Mouse (Mus musculus) kidney, embryonic 14.5 days (tissue): ENCODE results near the gene Prtn3. TPM values are rescaled to one million over a fixed set of nuclear protein-coding genes. Genes with fewer than 3 reads are reported as not detected.

ENCODE experiments used
- ATAC-seq: fragments of 200-750 bp; cut with Nextera tagmentation; 2 replicates; pipeline ENCODE4 v1.8.0; 2017; ENCODE audit warnings: moderate number of reproducible peaks, mild to moderate bottlenecking, moderate TSS enrichment, moderate library complexity; ENCODE audit not compliant: low FRiP score, low TSS enrichment
- H3K27ac ChIP-seq: fragments of 300-500 bp; sonication (generic); 2 replicates; pipeline ENCODE4 v1.5.1; 2014; ENCODE audit warnings: low read depth, mild to moderate bottlenecking, low read length, moderate library complexity, mixed read lengths
- H3K27me3 ChIP-seq: fragments of 300-500 bp; sonication (generic); 2 replicates; pipeline ENCODE4 v1.6.1; 2014; ENCODE audit warnings: mild to moderate bottlenecking, low read length; ENCODE audit not compliant: control insufficient read depth, insufficient read depth
- H3K36me3 ChIP-seq: fragments of 300-500 bp; sonication (generic); 2 replicates; pipeline ENCODE4 v1.6.1; 2014; ENCODE audit warnings: low read length, mixed read lengths; ENCODE audit not compliant: control insufficient read depth, insufficient read depth
- H3K4me1 ChIP-seq: fragments of 300-500 bp; sonication (generic); 2 replicates; pipeline ENCODE4 v1.6.1; 2014; ENCODE audit warnings: low read length, mixed read lengths; ENCODE audit not compliant: control insufficient read depth, insufficient read depth
- H3K4me2 ChIP-seq: fragments of 300-500 bp; sonication (generic); replicated peaks from 2 replicates; pipeline ENCODE4 v1.6.1; 2014; ENCODE audit warnings: low read depth, mild to moderate bottlenecking, low read length
- H3K4me3 ChIP-seq: fragments of 300-500 bp; sonication (generic); 2 replicates; pipeline ENCODE4 v1.5.1; 2014; ENCODE audit warnings: mild to moderate bottlenecking, low read length
- H3K9ac ChIP-seq: fragments of 300-500 bp; sonication (generic); 2 replicates; pipeline ENCODE4 v1.6.1; 2014; ENCODE audit warnings: low read depth, mild to moderate bottlenecking, low read length, moderate library complexity
- H3K9me3 ChIP-seq: fragments of 300-500 bp; sonication (generic); 2 replicates; pipeline ENCODE4 v1.6.1; 2016; ENCODE audit warnings: low read length; ENCODE audit not compliant: control insufficient read depth
- WGBS: fragments of 180-500 bp; shearing (Covaris S2); extraction: QIAGEN DNeasy Blood & Tissue Kit; methylation state at CpG from one replicate; pipeline ENCODE4 v1.1.7; 2014; 5-methylcytosine and 5-hydroxymethylcytosine counted together
- polyA plus RNA-seq: library from polyadenylated mRNA; unstranded; fragments of >200 nt; fragmentation: Nextera tagmentation; extraction: Ambion mirVana; gene quantifications from 2 replicates; pipeline ENCODE4 v1.2.1, GENCODE M21; 2014

Gene Prtn3
- polyA plus RNA-seq, 1 experiment from 2014 or later = 9.6 TPM

- Histone ChIP-seq H3K27me3 (no peaks in the 10 kb centered on the region), H3K9me3 (no peaks in the 10 kb centered on the region), H3K27ac (peak overlapping the region; percentile 20), H3K4me1 (peaks cover 40% of the 10 kb centered on the region), H3K4me2 (peak overlapping the region; percentile 100), H3K4me3 (peak overlapping the region; percentile 100), H3K9ac (peak overlapping the region; percentile 100; the same call in 1 of the 2 replicates), H3K36me3 (peaks cover 75% of the 10 kb centered on the region)
- 48% methylated on average over 17 of the region's 17 CpGs for WGBS
- no peak for ATAC-seq
These were observed 15.7 kb upstream of the Prtn3 start for GRCm38 (mm10) chr10:79858416-79859074.

GRCm38 (mm10) chr10:79859116-79859515, 15.2 kb upstream of the Prtn3 start:
- H3K9me3 ChIP-seq = no peaks in the 10 kb centered on the region
- 81% methylated on average over 11 of the region's 11 CpGs for WGBS
- H3K4me1 ChIP-seq = peaks cover 40% of the 10 kb centered on the region
- no peak overlapping the region for H3K4me3 ChIP-seq
- no peak overlapping the region for H3K9ac ChIP-seq
- H3K27ac ChIP-seq = no peak overlapping the region
- H3K4me2 ChIP-seq = no peak overlapping the region
- H3K36me3 ChIP-seq = peaks cover 76% of the 10 kb centered on the region
- no peaks in the 10 kb centered on the region for H3K27me3 ChIP-seq
- ATAC-seq = no peak

GRCm38 (mm10) chr10:79860079-79860911, 14.0 kb upstream of the Prtn3 start:
- Histone ChIP-seq H3K4me3 (no peak overlapping the region), H3K27me3 (no peaks in the 10 kb centered on the region), H3K4me1 (peaks cover 40% of the 10 kb centered on the region), H3K36me3 (peaks cover 86% of the 10 kb centered on the region), H3K4me2 (no peak overlapping the region), H3K27ac (peak overlapping the region; percentile 17; the same call in 1 of the 2 replicates), H3K9ac (no peak overlapping the region; the same call in 1 of the 2 replicates), H3K9me3 (no peaks in the 10 kb centered on the region)
- ATAC-seq = no peak
- WGBS = 89% methylated on average over 26 of the region's 26 CpGs

GRCm38 (mm10) chr10:79861230-79862048, 12.8 kb upstream of the Prtn3 start:
- no peak overlapping the region for H3K9ac ChIP-seq
- no peak overlapping the region for H3K4me2 ChIP-seq
- H3K4me1 ChIP-seq = peaks cover 38% of the 10 kb centered on the region
- H3K36me3 ChIP-seq = peaks cover 93% of the 10 kb centered on the region
- no peak overlapping the region for H3K4me3 ChIP-seq
- no peak for ATAC-seq
- H3K27me3 ChIP-seq = no peaks in the 10 kb centered on the region
- WGBS = 66% methylated on average over 25 of the region's 25 CpGs
- H3K9me3 ChIP-seq = no peaks in the 10 kb centered on the region
- H3K27ac ChIP-seq = peak overlapping the region; percentile 24; the same call in 1 of the 2 replicates

GRCm38 (mm10) chr10:79862049-79862788, 12.1 kb upstream of the Prtn3 start:
- Histone ChIP-seq H3K4me1 (peaks cover 30% of the 10 kb centered on the region), H3K4me3 (no peak overlapping the region), H3K9me3 (no peaks in the 10 kb centered on the region), H3K36me3 (peaks cover 92% of the 10 kb centered on the region), H3K9ac (no peak overlapping the region), H3K4me2 (no peak overlapping the region), H3K27me3 (no peaks in the 10 kb centered on the region), H3K27ac (no peak overlapping the region)
- WGBS = 82% methylated on average over 23 of the region's 23 CpGs
- no peak for ATAC-seq

- H3K9me3 ChIP-seq = no peaks in the 10 kb centered on the region
- H3K4me3 ChIP-seq = no peak overlapping the region
- ATAC-seq = no peak
- H3K27ac ChIP-seq = no peak overlapping the region
- no peak overlapping the region for H3K4me2 ChIP-seq
- 60% methylated on average over 10 of the region's 10 CpGs for WGBS
- peaks cover 23% of the 10 kb centered on the region for H3K4me1 ChIP-seq
- no peaks in the 10 kb centered on the region for H3K27me3 ChIP-seq
- peaks cover 90% of the 10 kb centered on the region for H3K36me3 ChIP-seq
- H3K9ac ChIP-seq = no peak overlapping the region
These were observed 11.4 kb upstream of the Prtn3 start for GRCm38 (mm10) chr10:79862925-79863324.

- Histone ChIP-seq H3K27me3 (no peaks in the 10 kb centered on the region), H3K9me3 (no peaks in the 10 kb centered on the region), H3K27ac (no peak overlapping the region), H3K4me2 (no peak overlapping the region), H3K9ac (no peak overlapping the region), H3K4me1 (peaks cover 15% of the 10 kb centered on the region; the same call in 1 of the 2 replicates), H3K36me3 (peaks cover 73% of the 10 kb centered on the region), H3K4me3 (no peak overlapping the region)
- WGBS = 54% methylated on average over 10 of the region's 10 CpGs
- peak; percentile 13 for ATAC-seq
These were observed 9.7 kb upstream of the Prtn3 start for GRCm38 (mm10) chr10:79864351-79865188.
